Mouse (Mus musculus): Measurements from ENCODE around the gene Gstp2.

- TF ChIP-seq CTCF (IDR thresholded peaks at IDR 0.05; ENCODE audit: control insufficient read depth, insufficient read depth, low read length), result no peak
- TF ChIP-seq POLR2A (IDR thresholded peaks at IDR 0.05; ENCODE audit: borderline replicate concordance, control insufficient read depth, low read depth, low read length), result no peak
Observed at GRCm38 (mm10) chr19:4001752-4002151, 44.1 kb downstream of the Gstp2 start.
